Mouse (Mus musculus) gastrocnemius, adult 2 months (tissue): ENCODE data around the gene Gm28539. TPM values are rescaled to one million over a fixed set of nuclear protein-coding genes. Genes with fewer than 3 reads are reported as not detected.
A peak's percentile ranks its signal among the peaks of the same experiment; 100 is the strongest.
"Not testable (repeated sequence)": the region's sequence is repeated elsewhere in the genome, so short reads cannot be mapped to it uniquely, and the experiment has no call there.

ENCODE experiments used
- DNase-seq: peaks from one replicate; pipeline ENCODE4 v3.0.0; 2022
- H3K27ac ChIP-seq: fragments of 200-600 bp; 2 replicates; pipeline ENCODE4 v1.8.1; 2022; ENCODE audit warnings: mild to moderate bottlenecking
- H3K4me3 ChIP-seq: fragments of 200-600 bp; 2 replicates; pipeline ENCODE4 v1.8.1; 2022; ENCODE audit warnings: mild to moderate bottlenecking, moderate library complexity
- CTCF ChIP-seq: fragments of 200-600 bp; IDR thresholded peaks from 2 replicates; pipeline ENCODE4 v1.8.1; 2022; ENCODE audit warnings: antibody characterized with exemption, mild to moderate bottlenecking, moderate library complexity
- intact Hi-C: fragments of 180-260 bp; cut with DNase I; formaldehyde crosslinking; loops from one replicate; pipeline ENCODE4 v1.15.1; 2025
- total RNA-seq, 2 experiments: library from RNA; stranded (reverse); gene quantifications; 2 replicates each; pipeline ENCODE4 v1.2.3; 2021

Gene Gm28539
- total RNA-seq, 2 experiments from 2014 or later, result 0.38 to 1.1 TPM

DNA sequence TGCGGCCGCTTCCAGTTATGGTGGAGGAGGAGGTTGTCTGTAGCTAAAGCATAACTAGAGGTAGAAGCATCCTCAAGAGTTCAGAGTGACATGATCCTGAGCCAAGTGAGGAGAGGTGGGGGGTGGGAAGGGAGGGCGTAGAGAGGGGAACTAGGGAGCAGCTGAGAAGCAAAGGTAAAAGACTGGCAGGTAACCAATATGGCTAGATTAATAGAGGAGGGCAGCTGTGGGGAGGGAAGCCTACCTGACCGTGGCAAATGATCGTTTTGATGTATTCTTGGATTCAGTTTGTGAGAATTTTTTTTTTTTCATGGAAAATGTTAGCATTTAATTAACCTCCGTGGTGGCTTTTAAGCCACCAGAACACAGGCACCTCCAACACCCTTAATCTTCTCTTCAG, 107.5 kb downstream of the Gm28539 start:
- TF ChIP-seq CTCF, result no peak
- intact Hi-C loops, result no loop called here

DNA sequence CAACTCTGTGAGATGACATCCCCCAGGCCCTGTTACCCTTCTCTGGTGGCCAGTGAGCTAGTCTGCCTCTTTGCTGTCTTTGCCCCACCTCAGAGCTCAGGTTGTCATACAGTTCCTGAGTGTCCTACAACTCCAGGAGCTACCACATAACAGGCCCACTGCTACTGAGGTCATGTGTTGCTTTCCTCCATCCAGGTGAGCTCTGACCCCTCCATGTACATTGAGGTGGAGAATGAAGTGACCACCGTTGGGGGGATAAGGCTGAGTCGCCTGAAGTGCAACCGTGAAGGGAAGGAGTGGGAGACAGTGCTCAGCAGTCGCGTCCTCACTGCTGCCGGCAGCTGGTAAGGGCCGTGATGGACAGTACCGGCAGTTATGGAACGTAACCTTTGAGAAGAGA, 112.6 kb downstream of the Gm28539 start:
- Histone ChIP-seq H3K27ac (no peak overlapping the region), H3K4me3 (no peak overlapping the region)
- intact Hi-C loops, result no loop called here
- no peak for TF ChIP-seq CTCF
- DNase-seq, result no peak

More for the DNA sequence above, 107.5 kb downstream of the Gm28539 start:
- no peak overlapping the region for H3K4me3 ChIP-seq
- no peak for DNase-seq
- no peak overlapping the region for H3K27ac ChIP-seq

DNA sequence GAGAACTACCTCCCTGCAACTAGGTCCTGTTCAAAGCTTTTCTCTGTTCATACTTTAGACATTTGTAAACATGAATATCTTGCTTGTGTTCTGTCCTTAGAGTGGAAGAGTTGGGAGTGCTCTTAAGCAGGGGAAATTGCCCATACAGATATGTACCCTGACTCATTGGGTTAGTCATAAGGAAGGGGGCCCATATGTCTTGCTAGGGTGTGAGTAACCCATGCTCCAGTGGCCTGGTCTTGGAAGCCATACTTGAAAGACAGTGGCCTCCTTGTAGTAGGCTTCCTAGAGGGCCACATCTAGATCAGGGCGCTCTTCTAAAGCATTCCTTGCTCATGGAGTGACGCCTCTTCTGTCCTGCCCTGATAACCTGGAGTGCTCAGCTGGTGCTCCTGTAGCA, 114.0 kb downstream of the Gm28539 start:
- intact Hi-C loops, result no loop called here
- Histone ChIP-seq H3K27ac (no peak overlapping the region), H3K4me3 (no peak overlapping the region)
- no peak for TF ChIP-seq CTCF
- DNase-seq, result no peak

DNA sequence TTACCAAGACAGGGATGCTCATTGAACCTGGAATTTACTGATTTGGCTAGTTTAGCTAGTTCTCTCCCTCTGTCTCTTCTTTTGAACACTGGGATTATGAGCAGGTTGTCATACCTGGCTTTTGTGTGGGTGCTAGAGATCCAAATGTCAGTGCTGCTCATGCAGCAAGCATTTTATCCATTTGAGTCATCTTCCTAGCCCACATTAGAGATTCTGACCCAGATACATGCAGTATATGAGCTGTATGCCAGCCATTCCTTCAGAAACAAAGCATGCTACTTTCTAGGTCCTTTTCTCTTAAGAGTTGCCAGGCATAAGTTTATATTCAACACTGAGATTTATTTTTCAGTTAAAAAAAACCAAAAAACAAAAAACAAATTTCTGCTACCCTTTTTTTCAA, 116.4 kb downstream of the Gm28539 start:
- no peak overlapping the region for H3K4me3 ChIP-seq
- no peak for TF ChIP-seq CTCF
- DNase-seq, result no peak
- intact Hi-C loops, result no loop called here
- H3K27ac ChIP-seq, result no peak overlapping the region

DNA sequence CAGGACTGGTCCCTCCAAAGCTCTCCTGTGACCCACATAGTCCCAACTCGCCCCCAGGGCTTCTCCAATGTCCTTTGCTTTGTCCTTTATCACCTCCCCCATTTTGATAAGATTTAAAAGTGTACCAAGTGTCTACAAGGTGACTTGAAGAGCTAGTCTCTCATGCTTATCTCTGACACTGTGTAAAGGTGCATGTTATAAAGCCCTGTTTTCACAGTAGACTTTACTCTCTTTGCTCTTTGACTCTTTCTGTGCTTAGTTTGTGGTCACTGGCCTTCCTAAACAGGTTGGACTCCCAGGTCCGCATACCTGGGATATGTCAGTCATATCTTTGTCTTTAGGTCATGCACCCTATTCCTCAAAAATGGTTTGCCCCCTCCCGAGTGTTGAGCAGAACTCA, 118.7 kb downstream of the Gm28539 start:
- H3K4me3 ChIP-seq, result no peak overlapping the region
- intact Hi-C loops, result no loop called here
- TF ChIP-seq CTCF, result no peak
- no peak overlapping the region for H3K27ac ChIP-seq
- DNase-seq, result no peak

DNA sequence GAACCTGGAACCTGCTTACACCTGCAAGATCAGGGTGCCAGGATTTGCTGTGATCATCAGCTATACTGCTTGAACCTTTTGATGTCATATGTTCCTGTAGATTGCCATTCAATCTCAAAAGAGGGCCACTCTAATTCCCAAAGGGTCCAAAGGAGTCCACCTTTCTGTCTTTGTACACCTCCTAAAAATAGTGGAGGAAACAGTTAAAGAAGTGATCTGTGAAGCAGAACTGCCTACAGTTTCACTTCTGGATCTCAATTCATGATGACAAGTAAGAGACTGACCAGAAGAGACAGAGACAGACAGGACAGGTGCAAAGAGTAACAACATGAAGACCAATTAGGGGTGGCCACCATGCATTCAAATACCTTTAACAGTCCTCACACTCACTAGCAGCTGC, 127.1 kb downstream of the Gm28539 start:
- intact Hi-C loops, result no loop called here
- no peak for DNase-seq
- no peak for TF ChIP-seq CTCF
- no peak overlapping the region for H3K27ac ChIP-seq
- no peak overlapping the region for H3K4me3 ChIP-seq

DNA sequence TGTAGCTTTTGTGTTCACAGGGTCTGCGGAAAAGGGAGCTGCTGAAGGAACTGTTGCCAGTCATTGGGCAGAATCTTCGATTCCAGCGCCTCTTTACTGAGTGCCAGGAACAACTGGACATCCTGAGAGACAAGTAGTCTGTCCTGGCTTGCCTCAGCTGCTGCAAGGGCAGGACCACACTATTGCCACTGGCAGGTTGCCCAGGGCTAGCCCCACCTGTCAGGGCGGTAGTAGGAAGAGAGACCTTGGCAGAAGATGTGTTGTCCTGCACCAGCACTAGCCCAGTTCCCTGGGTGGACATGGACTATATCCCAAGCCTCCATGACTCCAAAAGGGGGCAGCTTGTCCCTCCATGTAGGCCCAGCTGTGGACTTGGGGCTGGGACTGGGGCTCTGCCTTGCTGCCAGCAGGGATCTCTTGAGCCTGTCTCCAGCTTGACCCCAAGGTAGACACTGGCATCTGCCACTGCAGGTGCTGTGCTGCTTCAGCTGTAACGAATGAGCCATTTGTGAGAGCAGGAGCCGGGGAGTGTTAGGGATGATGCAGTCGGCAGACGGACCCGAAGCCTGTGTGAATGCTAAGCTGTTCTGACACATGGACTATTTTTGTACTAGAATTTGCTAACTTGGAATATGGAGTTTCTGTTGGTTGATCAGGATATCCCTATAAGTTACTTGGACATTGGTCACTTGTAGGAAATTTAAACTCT, 133.2 kb downstream of the Gm28539 start:
- DNase-seq, result no peak
- no peak overlapping the region for H3K27ac ChIP-seq
- intact Hi-C loops, result no loop called here

DNA sequence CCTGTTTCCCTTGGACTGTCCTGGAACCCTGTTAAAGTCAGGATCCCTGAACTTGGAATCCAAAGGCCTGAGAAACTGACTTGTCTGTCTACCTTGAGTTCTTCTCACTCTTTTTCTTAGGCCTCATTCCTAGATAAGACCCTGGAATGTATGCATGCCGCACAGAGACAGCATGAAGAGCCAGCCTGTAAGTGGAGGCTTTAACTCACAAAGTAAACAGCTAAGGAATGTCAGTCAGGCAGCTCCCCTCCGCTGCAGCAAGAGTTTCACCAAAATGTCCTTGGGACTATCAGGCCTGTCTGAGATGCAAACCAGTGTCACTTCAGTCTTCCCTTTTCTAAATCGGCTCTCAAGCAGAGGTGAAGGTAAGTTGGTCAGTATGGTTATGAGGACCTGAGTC, 134.5 kb downstream of the Gm28539 start:
- TF ChIP-seq CTCF, result no peak
- no peak overlapping the region for H3K27ac ChIP-seq
- H3K4me3 ChIP-seq, result no peak overlapping the region
- DNase-seq, result no peak
- intact Hi-C loops, result no loop called here

More for the DNA sequence above, 133.2 kb downstream of the Gm28539 start:
- no peak for TF ChIP-seq CTCF
- H3K4me3 ChIP-seq, result no peak overlapping the region

DNA sequence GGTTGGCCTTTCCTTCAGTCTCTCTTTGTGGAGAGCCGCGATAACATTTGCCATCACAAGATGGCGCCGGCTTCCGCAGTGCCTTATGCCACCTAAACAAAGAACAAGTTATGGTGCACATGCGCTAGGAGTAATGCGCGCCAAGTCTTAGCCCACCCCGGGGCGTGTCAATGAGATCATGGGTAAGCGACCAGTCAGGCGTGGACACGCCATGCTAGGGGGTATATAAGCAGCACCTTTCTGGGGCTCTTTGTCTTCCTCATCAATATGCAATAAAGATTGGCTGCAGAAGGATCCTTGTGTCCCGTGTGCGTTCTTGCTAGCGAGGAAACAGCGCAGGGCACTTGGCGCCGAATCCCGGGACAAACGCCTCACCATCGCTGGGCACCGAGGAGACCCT, 139.3 kb downstream of the Gm28539 start:
- intact Hi-C loops, H3K27ac ChIP-seq, DNase-seq, H3K4me3 ChIP-seq: not testable (repeated sequence)

DNA sequence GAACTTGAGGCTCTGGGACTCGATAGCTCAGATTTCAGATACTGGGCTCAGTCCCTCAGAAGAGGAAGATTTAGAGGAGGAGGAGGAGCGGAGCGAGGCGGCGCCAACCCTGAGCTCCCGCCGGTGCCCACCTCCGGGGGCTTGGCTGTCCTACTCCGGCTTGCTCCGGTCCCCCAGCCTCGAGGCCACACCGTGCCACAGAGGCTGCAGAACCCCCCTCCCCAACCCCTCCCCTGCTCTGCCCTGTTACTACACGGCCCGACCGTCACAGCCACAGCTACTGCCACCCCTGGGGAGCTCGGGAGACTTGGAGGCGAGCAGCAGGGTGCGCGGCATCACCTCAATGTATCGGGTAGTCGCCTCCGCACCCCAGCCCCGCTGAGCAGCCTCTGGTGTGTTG, 139.9 kb downstream of the Gm28539 start:
- no peak for TF ChIP-seq CTCF
- H3K4me3 ChIP-seq, result no peak overlapping the region
- DNase-seq, result no peak
- H3K27ac ChIP-seq, result no peak overlapping the region
- intact Hi-C loops, result no loop called here

DNA sequence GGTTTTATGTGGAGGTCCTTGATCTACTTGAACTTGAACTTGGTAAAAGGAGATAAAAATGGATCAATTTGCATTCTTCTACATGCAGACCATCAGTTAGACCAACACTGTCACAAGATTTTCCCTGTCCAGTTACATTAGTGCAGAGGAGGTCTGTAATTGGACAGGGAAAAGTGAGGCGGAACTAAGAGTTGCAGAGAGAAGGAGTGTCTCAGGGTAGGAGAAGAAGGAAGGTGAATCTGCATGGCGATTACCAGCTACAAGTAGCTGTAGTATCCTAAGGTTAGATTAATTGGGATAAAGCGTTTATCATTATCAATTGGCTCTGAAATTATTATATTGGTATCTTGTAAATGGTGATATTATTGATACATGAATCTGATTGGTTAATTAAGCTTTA, 150.0 kb downstream of the Gm28539 start:
- TF ChIP-seq CTCF, result no peak
- intact Hi-C loops, result no loop called here
- Histone ChIP-seq H3K4me3 (no peak overlapping the region), H3K27ac (no peak overlapping the region)
- DNase-seq, result no peak

DNA sequence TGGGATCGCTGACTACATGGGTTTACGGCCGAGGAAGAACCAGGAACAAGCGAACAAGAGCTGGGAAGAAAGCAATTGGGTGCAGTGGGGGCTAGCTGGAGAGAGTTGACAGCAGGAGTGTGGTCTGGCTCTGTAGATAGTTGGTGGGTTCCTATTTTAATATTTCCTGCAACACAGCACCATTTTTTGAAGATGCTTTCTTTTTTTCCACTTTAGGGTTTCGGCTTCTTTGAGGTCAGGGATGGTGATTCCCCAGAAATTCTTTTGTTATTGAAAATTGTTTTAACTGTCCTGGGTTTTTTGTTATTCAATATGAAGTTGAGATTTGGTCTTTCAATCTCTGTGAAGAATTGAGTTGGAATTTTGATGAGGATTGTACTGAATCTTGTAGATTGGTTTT, 150.5 kb downstream of the Gm28539 start:
- TF ChIP-seq CTCF, result no peak
- intact Hi-C loops, result no loop called here
- Histone ChIP-seq H3K27ac (no peak overlapping the region), H3K4me3 (no peak overlapping the region)
- no peak for DNase-seq

DNA sequence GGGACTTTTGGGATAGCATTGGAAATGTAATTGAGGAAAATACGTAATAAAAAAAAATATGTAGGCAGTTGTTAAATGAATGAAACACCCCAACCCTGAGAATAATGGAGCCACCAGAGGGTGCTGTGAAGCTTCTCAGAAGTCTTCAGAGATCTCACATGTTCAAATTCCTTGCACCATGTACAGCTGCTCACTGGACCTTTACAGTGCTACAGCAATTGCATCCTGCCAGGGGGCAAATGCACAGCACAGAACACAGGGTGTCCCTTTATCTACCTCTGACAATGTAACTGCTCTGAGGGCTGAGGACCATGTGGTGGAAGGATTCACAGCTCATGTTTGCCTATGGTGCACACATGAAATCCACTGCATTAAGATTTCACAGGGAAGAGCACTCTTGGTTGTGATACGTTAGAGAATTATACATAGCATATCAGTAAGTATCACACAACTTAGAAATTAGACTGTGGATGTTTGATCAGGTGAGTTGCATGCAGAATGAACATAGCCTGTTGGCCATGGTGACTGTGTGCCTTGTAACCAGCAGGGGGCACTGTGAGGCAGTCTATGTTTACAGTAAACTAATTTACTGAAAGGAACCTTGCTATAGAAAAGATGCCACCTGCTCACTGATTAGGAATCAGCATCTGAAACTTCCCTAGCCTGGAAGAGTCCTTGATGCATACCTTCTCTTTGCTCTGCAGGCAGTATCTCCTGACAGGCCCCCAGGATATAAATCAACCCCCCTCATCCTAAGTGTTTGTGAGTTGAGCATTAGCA, 166.4 kb downstream of the Gm28539 start:
- peak; percentile 50 for TF ChIP-seq CTCF
- H3K27ac ChIP-seq, H3K4me3 ChIP-seq, DNase-seq, intact Hi-C loops: not testable (repeated sequence)

DNA sequence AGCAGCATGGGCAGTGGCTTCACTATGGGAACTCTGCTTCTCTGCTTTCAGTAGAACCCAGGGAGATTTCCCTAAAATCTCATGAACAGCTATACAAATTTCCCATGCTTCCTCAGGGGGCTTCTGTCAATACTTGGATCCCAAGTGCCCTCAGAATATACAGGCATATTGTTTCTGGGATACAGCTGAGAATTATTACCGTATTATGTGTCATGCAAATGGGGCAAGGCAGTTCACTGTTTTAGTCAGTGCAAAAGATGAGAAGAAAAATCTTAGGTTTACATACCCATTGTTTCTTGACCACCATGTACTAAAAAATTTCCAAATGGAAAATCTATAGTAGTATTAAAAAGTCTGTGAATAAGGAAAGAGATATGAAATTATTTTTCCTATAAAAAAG, 167.4 kb downstream of the Gm28539 start:
- no peak overlapping the region for H3K27ac ChIP-seq
- TF ChIP-seq CTCF, result no peak
- intact Hi-C loops, result no loop called here
- no peak for DNase-seq
- H3K4me3 ChIP-seq, result no peak overlapping the region
